ENCODE assay signal across 17 mouse cellular contexts in the genomic region with DNA sequence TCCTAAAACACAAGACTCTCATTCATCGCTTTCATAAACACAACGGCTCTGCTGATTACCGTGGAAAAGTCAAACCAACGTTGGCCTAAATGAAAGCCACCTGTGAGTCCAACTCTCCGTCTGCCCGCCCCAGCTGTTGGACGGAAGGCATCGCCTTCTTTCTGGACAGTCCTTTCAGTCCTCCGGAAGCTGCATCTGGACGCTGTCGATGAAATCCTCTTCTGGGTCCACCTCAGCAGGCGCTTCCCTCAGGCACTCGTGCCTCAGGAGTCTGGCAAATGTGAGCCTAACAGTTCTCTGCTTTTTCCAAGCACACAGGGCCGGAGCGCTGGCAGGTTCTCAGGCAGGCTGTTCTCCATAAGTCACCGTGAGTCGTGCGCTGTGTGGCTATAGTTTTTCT. TPM values are rescaled to one million over a fixed set of nuclear protein-coding genes. Genes with fewer than 3 reads are reported as not detected.
DNase-seq lines count a peak whose midpoint lies in the region; ATAC-seq lines count a peak whose summit lies in the region.
"Had no signal": no experiment of that assay in that cellular context is flagged by ENCODE, and none has a peak within 500 bp of the region (broad histone marks: within the 10 kb centered on the region; RNA-seq: fewer than 3 reads in every experiment).

No protein-coding gene starts in this region.

- H3K27me3 ChIP-seq in liver, embryonic 15.5 days = no peaks in the 10 kb centered on the region
- H3K27me3 ChIP-seq in stomach, embryonic 16.5 days (ENCODE audit: control insufficient read depth, insufficient read depth, low read length) = no peaks in the 10 kb centered on the region

- 85% methylated on average over 18 of the region's 18 CpGs for WGBS in liver, embryonic 15.5 days (ENCODE audit: insufficient replicate concordance)
- 63% methylated on average over 18 of the region's 18 CpGs for WGBS in stomach, embryonic 16.5 days

- H3K4me3 ChIP-seq in liver, embryonic 15.5 days (replicated peaks) = no peak overlapping the region
- no peak overlapping the region; the same call in 1 of the 2 replicates for H3K4me3 ChIP-seq in stomach, embryonic 16.5 days (replicated peaks; ENCODE audit: low read length)
- H3K4me3 ChIP-seq: erythroblast, embryonic 14.5 days had no signal

- ATAC-seq in liver, embryonic 15.5 days (ENCODE audit: insufficient read depth) = no peak
- no peak for ATAC-seq in stomach, embryonic 16.5 days (ENCODE audit: insufficient read depth, low FRiP score)
- ATAC-seq: lung, postnatal 0 days; midbrain, embryonic 16.5 days had no signal

- 0 out of 2 replicates have a peak overlapping the region, but pooled peaks have one; percentile 3 for H3K27ac ChIP-seq in liver, embryonic 15.5 days (replicated peaks)
- H3K27ac ChIP-seq in stomach, embryonic 16.5 days (ENCODE audit: low read length) = no peak overlapping the region

- no peaks in the 10 kb centered on the region for H3K9me3 ChIP-seq in liver, embryonic 15.5 days (replicated peaks)
- no peaks in the 10 kb centered on the region for H3K9me3 ChIP-seq in stomach, embryonic 16.5 days (replicated peaks; ENCODE audit: control insufficient read depth, low read length)

- H3K4me1 ChIP-seq in liver, embryonic 15.5 days (replicated peaks) = peaks cover 29% of the 10 kb centered on the region
- no peaks in the 10 kb centered on the region; the same call in 1 of the 2 replicates for H3K4me1 ChIP-seq in stomach, embryonic 16.5 days (ENCODE audit: control insufficient read depth, insufficient read depth, low read length)

- no peak overlapping the region for H3K9ac ChIP-seq in liver, embryonic 15.5 days
- 0 out of 2 replicates have a peak overlapping the region, but pooled peaks have one; percentile 13 for H3K9ac ChIP-seq in stomach, embryonic 16.5 days (ENCODE audit: low read length)

- peaks cover 31% of the 10 kb centered on the region for H3K36me3 ChIP-seq in liver, embryonic 15.5 days (replicated peaks)
- H3K36me3 ChIP-seq in stomach, embryonic 16.5 days (ENCODE audit: control insufficient read depth, insufficient read depth, low read length) = no peaks in the 10 kb centered on the region

- peak; percentile 36 for DNase-seq in gastrocnemius, postnatal 10 days
- DNase-seq in gastrocnemius, adult 18-20 months (ENCODE audit: low spot score) = no peak
- DNase-seq in liver = no peak
- DNase-seq in forelimb bud, embryonic 11.5 days (ENCODE audit: low read depth, low spot score) = peak; percentile 47
- DNase-seq in layer of hippocampus, adult 9-11 months = no peak
- DNase-seq in adrenal gland, adult 18-20 months (ENCODE audit: low spot score in 2 of 2) = no peak
- DNase-seq: adrenal gland, postnatal 14 days; cerebellum, adult 18-20 months; heart, adult 18-20 months; kidney, adult 9 months; right cerebral cortex, postnatal 14 days; thymus, adult 18-20 months had no signal

- no peak overlapping the region for H3K4me2 ChIP-seq in liver, embryonic 15.5 days
- H3K4me2 ChIP-seq in stomach, embryonic 16.5 days (ENCODE audit: low read depth, low read length) = peak overlapping the region; percentile 32; the same call in 1 of the 2 replicates

RNA-seq across cellular contexts. Expression of gene Gpr155, which starts 29.4 kb away (rescaled TPM):
- total RNA-seq in gastrocnemius, postnatal 10 days (2021) = 10 to 100 TPM; 11.9 to 12.0 TPM
- 10 to 100 TPM; 18.3 to 19.2 TPM for total RNA-seq in gastrocnemius, adult 18-20 months (2021)
- 6.4 and 7.3 TPM in 2 replicates for polyA plus RNA-seq in liver, embryonic 15.5 days (2015; fragmentation: Nextera tagmentation; extraction: Ambion mirVana)
- polyA plus RNA-seq in stomach, embryonic 16.5 days (2015; fragmentation: Nextera tagmentation; extraction: Ambion mirVana) = 6.5 and 7.7 TPM in 2 replicates
- 1 to 10 TPM; 6.2 to 8.4 TPM for total RNA-seq in adrenal gland, adult 18-20 months (2021)

RNA-seq across cellular contexts. Expression of gene Cir1, which starts 44.5 kb away (rescaled TPM):
- 10 to 100 TPM; 14.7 to 15.2 TPM for total RNA-seq in gastrocnemius, postnatal 10 days (2021)
- total RNA-seq in gastrocnemius, adult 18-20 months (2021) = 10 to 100 TPM; 11.9 to 13.8 TPM
- polyA plus RNA-seq in liver, embryonic 15.5 days (2015; fragmentation: Nextera tagmentation; extraction: Ambion mirVana) = 14.1 and 17.4 TPM in 2 replicates
- polyA plus RNA-seq in stomach, embryonic 16.5 days (2015; fragmentation: Nextera tagmentation; extraction: Ambion mirVana) = 16.2 and 22.4 TPM in 2 replicates
- total RNA-seq in adrenal gland, adult 18-20 months (2021) = 10 to 100 TPM; 12.9 to 16.7 TPM

RNA-seq across cellular contexts. Expression of gene Scrn3, which starts 44.6 kb away (rescaled TPM):
- 10 to 100 TPM; 20.2 to 21.8 TPM for total RNA-seq in gastrocnemius, postnatal 10 days (2021)
- total RNA-seq in gastrocnemius, adult 18-20 months (2021) = 10 to 100 TPM; 55.5 to 57.9 TPM
- polyA plus RNA-seq in liver, embryonic 15.5 days (2015; fragmentation: Nextera tagmentation; extraction: Ambion mirVana) = 27.9 and 28.5 TPM in 2 replicates
- 14.7 and 16.1 TPM in 2 replicates for polyA plus RNA-seq in stomach, embryonic 16.5 days (2015; fragmentation: Nextera tagmentation; extraction: Ambion mirVana)
- total RNA-seq in adrenal gland, adult 18-20 months (2021) = 10 to 100 TPM; 18.8 to 21.2 TPM

Comparison
In these comparisons a context has a peak if more than half of its experiments do, and no peak if none do; other contexts are left out.
1. DNase-seq: peak in gastrocnemius, postnatal 10 days (single experiment) and forelimb bud, embryonic 11.5 days (single experiment); none in gastrocnemius, adult 18-20 months (single experiment), liver (single experiment), layer of hippocampus, adult 9-11 months (single experiment) and adrenal gland, adult 18-20 months (0 of 2).